Mouse (Mus musculus) stomach, postnatal 0 days (tissue): Measurements from ENCODE around the gene Kif1c.

Experiments used
- CTCF ChIP-seq: IDR thresholded peaks from 2 replicates; pipeline ENCODE4 v1.5.1; 2016; ENCODE audit warnings: antibody characterized with exemption, low read depth, mild to moderate bottlenecking, moderate library complexity
- EP300 ChIP-seq: optimal IDR thresholded peaks from 2 replicates; pipeline ENCODE3; 2016; ENCODE audit warnings: antibody characterized with exemption

- no peak for TF ChIP-seq CTCF
- TF ChIP-seq EP300: no peak
These were observed 10.7 kb downstream of the Kif1c start for GRCm38 (mm10) chr11:70711026-70711425.
